ENCODE assay signal across 33 mouse cellular contexts in genomic region chr10:23292495-23292894, GRCm38 (mm10). TPM values are rescaled to one million over a fixed set of nuclear protein-coding genes. Genes with fewer than 3 reads are reported as not detected.
DNase-seq lines count a peak whose midpoint lies in the region; ATAC-seq and TF ChIP-seq lines count a peak whose summit lies in the region.
"Had no signal": no experiment of that assay in that cellular context is flagged by ENCODE, and none has a peak within 500 bp of the region (broad histone marks: within the 10 kb centered on the region; RNA-seq: fewer than 3 reads in every experiment).

No protein-coding gene starts in this region.

- H3K4me1 ChIP-seq in kidney, postnatal 0 days (replicated peaks; ENCODE audit: insufficient read depth, low read length), result no peaks in the 10 kb centered on the region
- no peaks in the 10 kb centered on the region for H3K4me1 ChIP-seq in kidney, adult 2 months (ENCODE audit: control insufficient read depth, insufficient read depth, low read length)
- H3K4me1 ChIP-seq in lung, embryonic 16.5 days (replicated peaks; ENCODE audit: control insufficient read depth, insufficient read depth, low read length), result no peaks in the 10 kb centered on the region; the same call in 1 of the 2 replicates
- H3K4me1 ChIP-seq in lung, adult 2 months (ENCODE audit: control insufficient read depth, insufficient read depth, low read length), result no peaks in the 10 kb centered on the region
- H3K4me1 ChIP-seq in embryonic fibroblast, embryonic 13.5 days (ENCODE audit: control insufficient read depth, insufficient read depth, low read length), result peaks cover 2% of the 10 kb centered on the region; the same call in 1 of the 2 replicates
- H3K4me1 ChIP-seq: embryonic facial prominence, embryonic 12.5 days; forebrain, embryonic 13.5 days; heart, embryonic 12.5 days; hindbrain, embryonic 13.5 days; limb, embryonic 13.5 days; liver, embryonic 12.5 days; megakaryocyte, embryonic 14.5 days; midbrain, embryonic 12.5 days had no signal

- WGBS in kidney, postnatal 0 days, result 61% methylated on average over 7 of the region's 7 CpGs
- WGBS in kidney, adult 2 months, result 65% methylated on average over 7 of the region's 7 CpGs
- 49% methylated on average over 7 of the region's 7 CpGs for WGBS in lung, embryonic 16.5 days
- 57% methylated on average over 7 of the region's 7 CpGs for WGBS in lung, adult 2 months

- no peaks in the 10 kb centered on the region for H3K9me3 ChIP-seq in kidney, postnatal 0 days (replicated peaks; ENCODE audit: low read length)
- H3K9me3 ChIP-seq in lung, embryonic 16.5 days (ENCODE audit: control insufficient read depth, low read length), result peaks cover 3% of the 10 kb centered on the region; the same call in 1 of the 2 replicates
- H3K9me3 ChIP-seq: embryonic facial prominence, embryonic 12.5 days; forebrain, embryonic 13.5 days; heart, embryonic 12.5 days; hindbrain, embryonic 13.5 days; limb, embryonic 13.5 days; liver, embryonic 12.5 days; megakaryocyte, embryonic 14.5 days; midbrain, embryonic 12.5 days had no signal

- H3K4me2 ChIP-seq in kidney, postnatal 0 days (ENCODE audit: low read length), result no peak overlapping the region
- H3K4me2 ChIP-seq in lung, embryonic 16.5 days (ENCODE audit: low read depth, low read length), result no peak overlapping the region
- H3K4me2 ChIP-seq: embryonic facial prominence, embryonic 12.5 days; forebrain, embryonic 13.5 days; heart, embryonic 12.5 days; hindbrain, embryonic 13.5 days; limb, embryonic 13.5 days; liver, embryonic 12.5 days; midbrain, embryonic 12.5 days had no signal

- no peak for TF ChIP-seq CTCF in kidney, postnatal 0 days (IDR thresholded peaks at IDR 0.05; ENCODE audit: low read depth)
- no peak for TF ChIP-seq CTCF in kidney, adult 2 months (conservative IDR thresholded peaks at IDR 0.05; ENCODE audit: insufficient read depth, insufficient read length, low read depth, low read length)
- no peak for TF ChIP-seq CTCF in lung, adult 2 months (IDR thresholded peaks at IDR 0.05; ENCODE audit: insufficient read depth, low read length)
- no peak for TF ChIP-seq CTCF in embryonic fibroblast, embryonic 13.5 days (IDR thresholded peaks at IDR 0.05; ENCODE audit: borderline replicate concordance, insufficient read depth, low read length)

- no peak overlapping the region for H3K27ac ChIP-seq in kidney, postnatal 0 days
- no peak overlapping the region for H3K27ac ChIP-seq in kidney, adult 2 months (ENCODE audit: insufficient read depth, low read depth, low read length)
- H3K27ac ChIP-seq in lung, embryonic 16.5 days (ENCODE audit: low read length), result no peak overlapping the region
- peak overlapping the region; percentile 60 for H3K27ac ChIP-seq in embryonic fibroblast, embryonic 13.5 days (ENCODE audit: insufficient read depth, low read length)
- H3K27ac ChIP-seq: embryonic facial prominence, embryonic 12.5 days; forebrain, embryonic 13.5 days; hindbrain, embryonic 13.5 days; limb, embryonic 13.5 days; liver, embryonic 12.5 days; midbrain, embryonic 12.5 days had no signal

- H3K4me3 ChIP-seq in kidney, postnatal 0 days (replicated peaks; ENCODE audit: low read depth, low read length), result no peak overlapping the region
- H3K4me3 ChIP-seq in kidney, adult 2 months (ENCODE audit: insufficient read depth, low read depth, low read length), result no peak overlapping the region
- H3K4me3 ChIP-seq in lung, embryonic 16.5 days (ENCODE audit: low read length), result no peak overlapping the region
- H3K4me3 ChIP-seq in lung, adult 2 months (replicated peaks; ENCODE audit: extremely low read depth, low read depth, low read length), result no peak overlapping the region
- H3K4me3 ChIP-seq in embryonic fibroblast, embryonic 13.5 days (ENCODE audit: insufficient read depth, low read length), result no peak overlapping the region
- H3K4me3 ChIP-seq: embryonic facial prominence, embryonic 12.5 days; forebrain, embryonic 13.5 days; heart, embryonic 12.5 days; hindbrain, embryonic 13.5 days; limb, embryonic 13.5 days; liver, embryonic 12.5 days; megakaryocyte, embryonic 14.5 days; midbrain, embryonic 12.5 days had no signal

- DNase-seq in kidney, postnatal 0 days (ENCODE audit: low spot score), result peak; percentile 44
- no peak for DNase-seq in kidney, adult 2 months
- DNase-seq in lung, adult 2 months, result no peak
- DNase-seq in brain, adult 2 months (ENCODE audit: low read depth, low spot score), result peak; percentile 2
- no peak for DNase-seq in right cerebral cortex, postnatal 4 days
- DNase-seq: adrenal gland, adult 2 months; adrenal gland, postnatal 36 days; B cell, adult 2 months; cerebellum, adult 2 months; cerebellum, postnatal 36 days; gastrocnemius, postnatal 25 days; heart, adult 11 months; heart, postnatal 4 days; kidney, adult 18-20 months; kidney, postnatal 10 days; layer of hippocampus, adult 9-11 months; liver, postnatal 0 days; lung, postnatal 4 days; right cerebral cortex, postnatal 14 days; spleen, adult 18-20 months; thymus, adult 2 months; thymus, postnatal 36 days had no signal

- no peak for TF ChIP-seq POLR2A in kidney, adult 2 months (IDR thresholded peaks at IDR 0.05; ENCODE audit: low read depth, low read length)
- no peak for TF ChIP-seq POLR2A in lung, adult 2 months (IDR thresholded peaks at IDR 0.05; ENCODE audit: borderline replicate concordance, extremely low read depth, low read depth, low read length)
- no peak for TF ChIP-seq POLR2A in embryonic fibroblast, embryonic 13.5 days (IDR thresholded peaks at IDR 0.05; ENCODE audit: low read depth, low read length)

- no peak overlapping the region for H3K9ac ChIP-seq in kidney, postnatal 0 days (ENCODE audit: low read depth, low read length)
- H3K9ac ChIP-seq in lung, embryonic 16.5 days (ENCODE audit: low read length), result no peak overlapping the region
- H3K9ac ChIP-seq: embryonic facial prominence, embryonic 12.5 days; forebrain, embryonic 13.5 days; heart, embryonic 12.5 days; hindbrain, embryonic 13.5 days; limb, embryonic 13.5 days; liver, embryonic 12.5 days; liver, postnatal 0 days; midbrain, embryonic 12.5 days had no signal

- no peaks in the 10 kb centered on the region for H3K27me3 ChIP-seq in kidney, postnatal 0 days (ENCODE audit: insufficient read depth, low read length)
- H3K27me3 ChIP-seq in kidney, adult 2 months (replicated peaks; ENCODE audit: control insufficient read depth, insufficient read depth, low read length), result no peaks in the 10 kb centered on the region
- H3K27me3 ChIP-seq in lung, embryonic 16.5 days (ENCODE audit: control insufficient read depth, insufficient read depth, low read depth, low read length), result no peaks in the 10 kb centered on the region
- H3K27me3 ChIP-seq: embryonic facial prominence, embryonic 12.5 days; forebrain, embryonic 13.5 days; heart, embryonic 12.5 days; hindbrain, embryonic 13.5 days; limb, embryonic 13.5 days; liver, embryonic 12.5 days; megakaryocyte, embryonic 14.5 days; midbrain, embryonic 12.5 days had no signal

- H3K36me3 ChIP-seq in kidney, postnatal 0 days (ENCODE audit: insufficient read depth, low read length), result no peaks in the 10 kb centered on the region
- H3K36me3 ChIP-seq in kidney, adult 2 months (ENCODE audit: control insufficient read depth, insufficient read depth, low read length), result no peaks in the 10 kb centered on the region
- no peaks in the 10 kb centered on the region for H3K36me3 ChIP-seq in lung, embryonic 16.5 days (ENCODE audit: control insufficient read depth, insufficient read depth, low read length)
- H3K36me3 ChIP-seq: embryonic facial prominence, embryonic 12.5 days; heart, embryonic 12.5 days; hindbrain, embryonic 13.5 days; limb, embryonic 13.5 days; liver, embryonic 12.5 days; midbrain, embryonic 12.5 days had no signal

- ATAC-seq in kidney, postnatal 0 days (replicated peaks; ENCODE audit: low FRiP score, low read depth), result no peak
- peak; percentile 66; the same call in 1 of the 2 replicates for ATAC-seq in lung, embryonic 16.5 days (ENCODE audit: low read depth)
- ATAC-seq: activated CD4-positive, CD25-positive, alpha-beta regulatory T cell, adult 4 months; forebrain, embryonic 13.5 days; liver, embryonic 12.5 days; liver, postnatal 0 days had no signal

RNA-seq across cellular contexts. Expression of gene Eya4, which starts 58.1 kb away (rescaled TPM):
- 4.8 and 5.1 TPM in 2 replicates for polyA plus RNA-seq in kidney, postnatal 0 days (2015; fragmentation: Nextera tagmentation; extraction: Ambion mirVana)
- 0.47 and 0.73 TPM in 2 replicates for polyA plus RNA-seq in kidney, adult 2 months (2012; rRNA removed)
- polyA plus RNA-seq in lung, embryonic 16.5 days (2015; fragmentation: Nextera tagmentation; extraction: Ambion mirVana), result 0.70 and 0.78 TPM in 2 replicates
- polyA plus RNA-seq in lung, adult 2 months (2012; rRNA removed), result 0.15 and 0.31 TPM in 2 replicates
- 16.6 and 34.4 TPM in 2 replicates for polyA plus RNA-seq in embryonic fibroblast, embryonic 13.5 days (2011; ENCODE audit: insufficient read length, low read depth, missing spikeins)

Comparison
In these comparisons a context has a peak if more than half of its experiments do, and no peak if none do; other contexts are left out.
1. DNase-seq: peak in kidney, postnatal 0 days (single experiment) and brain, adult 2 months (single experiment); none in kidney, adult 2 months (single experiment), lung, adult 2 months (single experiment) and right cerebral cortex, postnatal 4 days (single experiment).